Mouse (Mus musculus) erythroid progenitor cell, adult 5-6 weeks (primary cell): ENCODE data around the gene Rps26. TPM values are rescaled to one million over a fixed set of nuclear protein-coding genes. Genes with fewer than 3 reads are reported as not detected.
A peak's percentile ranks its signal among the peaks of the same experiment; 100 is the strongest.
"Not testable (repeated sequence)": the region's sequence is repeated elsewhere in the genome, so short reads cannot be mapped to it uniquely, and the experiment has no call there.

ENCODE experiments used
- ATAC-seq: replicated peaks from 2 replicates; pipeline ENCODE4 v1.8.0; 2016; ENCODE audit warnings: moderate number of reproducible peaks, mild to moderate bottlenecking, moderate TSS enrichment, inconsistent platforms; ENCODE audit not compliant: poor library complexity, low FRiP score, severe bottlenecking
- total RNA-seq, 2 experiments: library from RNA; stranded (forward) in 1 of 2; stranded (reverse) in 1 of 2; fragments of 150-400 nt in 1 of 2; fragments of 186-747, 209-891 nt in 1 of 2; gene quantifications; 2 replicates each; pipeline versions ENCODE4 v1.2.3 to v1.2.4; 2015 to 2017; ENCODE audit warnings: low replicate concordance in 2 of 2

The Rps26 gene
- total RNA-seq, 2 experiments from 2014 or later = 151 to 581 TPM

DNA sequence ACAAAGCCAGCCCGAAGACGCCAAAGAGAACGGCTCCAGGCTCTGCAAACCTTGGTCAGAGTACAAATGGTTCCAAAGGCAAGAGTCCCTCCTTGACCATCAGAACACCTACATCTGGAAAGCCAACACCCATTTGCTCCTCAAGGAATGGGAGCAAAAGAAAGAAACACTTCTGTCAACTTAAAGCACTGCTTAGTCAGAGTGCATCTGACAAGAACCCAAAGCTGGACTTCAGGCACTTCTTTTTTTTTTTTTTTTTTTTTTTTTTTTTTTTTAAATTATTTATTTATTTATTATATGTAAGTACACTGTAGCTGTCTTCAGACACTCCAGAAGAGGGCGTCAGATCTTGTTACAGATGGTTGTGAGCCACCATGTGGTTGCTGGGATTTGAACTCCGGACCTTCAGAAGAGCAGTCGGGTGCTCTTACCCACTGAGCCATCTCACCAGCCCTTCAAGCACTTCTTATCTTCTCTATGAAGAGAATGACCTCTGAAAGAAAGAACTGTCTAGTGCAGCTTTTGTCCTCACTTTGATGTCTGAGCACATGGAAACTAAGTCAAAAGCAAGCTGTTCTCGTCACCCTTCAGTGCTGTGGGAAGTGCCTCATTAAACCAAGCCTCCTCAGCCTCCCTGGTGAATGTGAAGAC, 10.6 kb downstream of the Rps26 start:
- not testable (repeated sequence) for ATAC-seq

DNA sequence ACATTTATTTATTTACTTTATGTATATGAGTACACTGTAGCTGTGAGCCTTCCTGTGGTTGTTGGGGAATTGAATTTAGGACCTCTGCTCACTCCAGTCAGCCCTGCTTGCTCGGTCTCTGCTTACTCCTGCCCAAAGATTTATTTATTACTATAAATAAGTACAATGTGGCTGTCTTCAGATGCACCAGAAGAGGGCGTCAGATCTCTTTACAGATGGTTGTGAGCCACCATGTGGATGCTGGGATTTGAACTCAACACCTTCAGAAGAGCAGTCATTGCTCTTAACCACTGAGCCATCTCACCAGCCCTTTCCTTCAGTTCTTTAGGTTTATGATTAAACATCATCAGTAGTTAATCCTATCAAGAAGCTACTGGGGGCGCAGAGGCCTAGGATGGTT, 11.6 kb downstream of the Rps26 start:
- no peak for ATAC-seq

DNA sequence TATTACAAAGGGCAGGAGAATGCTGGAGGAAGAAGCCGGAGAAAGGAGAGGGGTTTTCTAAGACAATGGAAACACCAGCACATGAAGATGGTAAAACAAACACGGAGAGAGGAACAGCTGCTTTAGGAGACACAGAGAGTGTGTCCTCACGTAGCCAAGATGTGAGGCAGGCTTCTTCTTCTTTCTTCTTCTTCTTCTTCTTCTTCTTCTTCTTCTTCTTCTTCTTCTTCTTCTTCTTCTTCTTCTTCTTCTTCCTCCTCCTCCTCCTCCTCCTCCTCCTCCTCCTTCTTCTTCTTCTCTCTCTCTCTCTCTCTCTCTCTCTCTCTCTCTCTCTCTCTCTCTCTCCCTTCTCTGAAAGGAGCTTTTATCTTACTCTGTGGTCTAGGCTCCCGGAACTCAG, 12.7 kb downstream of the Rps26 start:
- not testable (repeated sequence) for ATAC-seq

DNA sequence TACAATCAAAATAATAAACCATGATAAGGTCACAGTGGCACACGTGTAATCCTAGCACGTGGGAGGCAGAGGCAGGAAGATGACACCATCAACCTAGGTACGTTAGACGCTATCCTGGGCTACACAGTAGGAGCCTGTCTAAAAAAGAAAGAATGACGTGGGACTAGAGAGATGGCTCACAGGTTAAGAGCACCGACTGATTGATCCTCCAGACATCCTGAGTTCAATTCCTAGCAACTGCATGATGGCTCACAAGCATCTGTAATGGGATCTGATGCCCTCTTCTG, 13.4 kb downstream of the Rps26 start:
- ATAC-seq = peak; percentile 21; the same call in 1 of the 2 replicates

DNA sequence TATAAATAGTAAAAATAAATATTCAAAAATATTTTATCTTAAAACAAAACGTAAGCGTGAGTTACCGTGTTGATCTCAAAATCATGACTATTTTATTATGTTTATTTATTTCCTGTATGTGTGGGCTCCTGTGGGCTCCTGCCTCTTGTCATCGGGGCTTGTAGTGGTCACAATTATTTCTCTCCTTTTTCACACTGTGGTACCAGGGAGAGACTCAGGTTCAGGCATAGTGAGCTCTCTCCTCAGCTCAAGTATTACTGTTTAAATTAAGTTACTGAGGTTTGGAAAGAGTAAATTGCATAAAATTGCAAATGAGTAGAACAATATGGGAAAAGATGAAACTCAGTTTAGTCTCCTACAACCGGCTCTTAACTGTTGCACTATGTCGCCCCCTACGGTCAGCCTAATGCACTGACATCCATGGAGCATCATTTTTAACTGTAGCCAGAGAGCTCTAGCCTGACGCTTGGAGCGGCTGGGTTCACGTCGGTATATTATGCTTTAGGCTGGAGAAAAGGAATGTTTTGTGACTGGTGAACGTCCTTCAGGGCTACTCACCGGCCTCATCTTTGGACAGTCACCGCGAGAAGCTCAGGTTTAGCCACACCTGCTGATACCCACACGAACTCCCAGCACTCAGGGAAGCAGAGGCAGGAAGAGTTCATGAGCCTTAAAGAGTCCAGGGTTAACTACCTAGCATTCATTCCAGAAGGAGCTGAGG, 14.0 kb downstream of the Rps26 start:
- ATAC-seq = peak; percentile 98

DNA sequence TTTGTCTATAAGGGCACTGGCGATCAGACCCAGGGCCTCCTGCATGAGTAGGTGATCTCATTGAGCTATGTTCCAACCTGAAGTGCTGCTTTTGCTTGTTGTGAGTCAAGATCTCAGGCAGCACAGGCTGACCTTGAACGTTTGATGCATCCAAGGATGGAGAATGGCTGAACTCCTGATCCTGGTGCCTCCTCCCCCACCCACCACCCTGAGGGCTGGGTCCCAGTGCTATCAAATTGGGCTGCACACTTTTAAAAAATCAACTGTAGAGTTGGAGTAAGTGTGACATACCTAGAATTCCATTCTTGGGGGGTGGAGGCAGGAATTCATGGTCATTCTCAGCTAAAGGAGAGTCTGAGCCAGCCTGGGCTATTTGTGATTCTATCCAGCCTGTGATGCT, 20.1 kb downstream of the Rps26 start:
- no peak for ATAC-seq

DNA sequence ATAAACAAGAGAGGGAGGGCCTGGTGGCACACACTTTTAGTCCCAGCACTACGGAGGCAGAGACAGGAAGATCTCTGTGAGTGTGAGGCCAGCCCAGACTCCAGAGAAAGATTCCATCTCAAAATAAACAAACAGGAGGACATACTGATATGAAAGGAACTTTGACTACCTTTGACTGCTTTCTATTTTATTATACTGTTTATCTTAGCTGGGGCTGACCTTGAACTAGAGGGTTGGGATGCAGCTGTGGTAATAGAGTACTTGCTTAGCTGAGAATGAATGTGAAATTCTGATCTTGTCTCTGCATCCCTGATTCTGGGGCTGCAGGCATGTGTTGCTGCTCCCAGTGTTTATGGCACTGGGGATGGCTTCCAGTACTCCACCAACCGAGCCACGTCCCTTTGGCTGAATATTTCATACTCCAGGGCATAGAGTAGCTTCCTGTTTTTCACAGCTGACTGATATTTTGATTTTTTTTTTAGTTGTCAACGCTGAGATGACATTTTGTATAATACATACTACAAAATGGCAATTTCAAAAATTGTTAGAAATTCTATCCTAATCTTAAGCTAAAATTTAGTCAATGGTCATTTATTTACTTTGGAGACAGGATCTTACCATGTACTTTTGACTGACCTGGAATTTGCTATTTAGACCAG, 23.9 kb downstream of the Rps26 start:
- no peak for ATAC-seq

DNA sequence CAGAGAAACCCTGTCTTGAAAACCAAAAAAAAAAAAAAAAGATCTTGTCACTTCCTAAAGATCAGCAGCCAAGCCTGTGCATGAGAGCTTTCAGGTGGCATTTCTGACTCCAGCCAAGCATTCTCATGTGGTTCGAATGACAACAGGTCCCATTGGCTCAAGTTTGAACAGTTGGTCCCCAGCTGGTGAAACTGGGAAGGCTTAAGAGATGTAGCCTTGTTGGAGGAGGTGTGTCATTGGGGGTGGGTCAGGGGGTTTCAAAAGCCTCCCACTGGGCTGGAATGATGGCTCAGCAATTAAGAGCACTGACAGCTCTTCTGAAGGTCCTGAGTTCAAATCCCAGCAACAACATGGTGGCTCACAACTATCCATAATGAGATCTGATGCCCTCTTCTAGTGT, 25.0 kb downstream of the Rps26 start:
- no peak for ATAC-seq

DNA sequence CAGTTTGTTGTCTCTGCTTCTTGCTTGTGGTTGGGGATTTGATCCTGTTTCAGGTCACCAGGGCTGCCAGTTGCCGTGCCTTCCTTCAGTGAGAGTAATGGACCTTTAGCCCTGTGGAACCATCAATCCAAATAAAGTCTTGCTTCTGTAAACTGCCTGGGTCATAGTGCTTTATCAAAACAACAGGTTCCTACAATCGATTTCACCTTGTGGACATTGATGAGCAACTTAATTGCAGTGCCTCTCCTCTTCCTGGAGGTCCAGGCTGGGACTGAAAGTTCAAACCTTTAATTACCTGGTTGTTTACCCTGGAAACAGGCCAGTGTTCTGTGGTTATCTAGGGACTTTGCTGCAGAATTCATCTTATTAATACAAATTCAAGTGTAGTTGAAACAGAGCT, 28.1 kb downstream of the Rps26 start:
- no peak for ATAC-seq

DNA sequence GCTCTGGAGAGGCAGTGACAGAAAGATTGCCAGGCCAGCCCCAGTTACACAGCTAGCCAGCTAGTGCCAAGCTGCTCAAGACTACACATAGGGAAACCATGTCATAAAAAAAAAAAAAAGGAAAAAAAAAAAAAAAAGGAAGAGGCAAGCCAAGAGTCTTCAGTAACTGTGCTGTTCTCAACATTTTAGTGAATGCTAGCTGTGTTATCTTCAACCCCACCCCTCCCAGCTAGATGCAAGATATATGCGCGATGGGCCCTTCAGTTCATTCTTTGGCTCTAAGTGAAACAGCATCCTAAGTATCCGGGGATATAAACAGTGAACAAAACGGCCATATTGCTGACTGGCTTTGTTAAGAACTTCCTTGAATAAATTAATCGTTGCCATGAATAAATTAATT, 33.8 kb downstream of the Rps26 start:
- ATAC-seq = no peak

DNA sequence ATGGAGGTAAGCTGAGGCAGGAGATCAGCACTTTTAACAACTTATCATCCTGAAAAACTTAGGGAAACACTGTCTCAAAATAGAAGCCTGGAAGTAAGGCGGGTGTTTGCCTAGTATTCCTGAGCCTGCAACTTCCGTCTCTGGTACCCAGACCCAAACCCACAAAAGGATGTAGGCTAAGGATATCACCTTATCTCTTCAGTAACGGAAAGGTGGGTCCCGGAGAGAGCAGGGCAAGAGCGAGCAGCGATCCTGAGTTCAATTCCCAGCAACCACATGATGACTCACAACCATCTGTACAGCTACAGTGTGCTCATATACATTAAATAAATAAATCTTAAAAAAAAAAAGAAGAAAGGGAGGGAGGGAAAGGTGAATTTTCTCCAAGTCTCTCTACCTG, 35.1 kb downstream of the Rps26 start:
- no peak for ATAC-seq

DNA sequence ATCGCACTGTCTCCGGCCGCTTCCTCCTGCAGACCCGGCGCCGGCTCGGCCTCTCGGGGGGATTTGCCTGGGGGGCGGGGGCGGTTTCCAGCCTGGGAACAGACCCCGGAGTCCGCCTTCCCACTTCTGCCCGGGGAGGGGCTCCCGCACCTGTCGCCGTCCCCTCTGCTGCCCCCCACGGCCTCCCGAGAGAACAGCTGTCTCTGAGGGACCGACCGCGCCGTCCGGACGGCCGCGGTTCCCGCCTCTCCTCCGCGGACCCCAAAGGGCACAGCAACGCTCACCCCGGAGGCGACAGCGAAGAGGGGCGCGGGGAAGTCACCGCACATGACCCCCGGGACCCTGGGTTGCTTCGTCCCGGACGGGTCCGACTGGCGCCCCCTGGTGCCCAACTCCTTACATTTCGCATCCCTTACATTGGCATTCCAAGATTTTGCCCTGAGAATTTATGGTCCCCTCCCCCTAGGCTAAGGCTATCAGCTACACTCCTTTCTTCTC, 36.3 kb downstream of the Rps26 start:
- ATAC-seq = peak; percentile 67

DNA sequence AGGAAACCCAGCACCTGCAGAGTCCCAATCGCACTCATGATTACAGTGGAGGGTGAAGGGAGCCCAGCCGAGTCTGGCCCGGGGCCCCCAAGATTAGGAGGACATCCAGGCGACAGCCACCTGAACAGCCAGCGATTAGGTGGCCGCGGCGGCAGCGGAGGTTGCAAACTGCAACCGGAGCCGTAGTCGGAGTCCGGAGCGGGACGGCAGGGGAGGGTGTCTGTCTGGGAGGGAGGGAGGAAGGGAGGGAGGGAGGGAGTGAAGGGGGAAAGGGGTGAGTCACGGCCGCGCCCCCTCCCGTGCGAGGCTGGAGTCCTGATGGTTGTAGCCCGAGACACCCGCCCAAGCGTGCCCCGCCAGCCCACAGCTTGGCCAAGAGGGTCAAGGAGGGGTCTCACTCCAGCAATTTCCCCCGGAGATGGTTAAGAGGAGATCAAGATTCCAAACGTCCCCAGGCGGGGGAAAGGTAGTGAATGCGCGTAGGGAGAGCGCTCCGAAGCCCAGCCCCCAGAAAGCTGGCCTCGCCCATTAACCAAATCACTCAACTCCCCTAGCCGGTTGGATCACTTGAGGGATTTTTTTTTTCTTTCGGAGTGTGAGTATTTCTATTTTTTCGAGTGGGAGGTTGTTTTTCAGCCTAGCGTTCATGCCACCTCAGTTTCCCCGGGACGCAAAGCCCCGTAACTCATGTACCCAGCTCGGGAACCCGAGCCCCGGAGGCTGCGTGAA, 36.9 kb downstream of the Rps26 start, which contains the start of gene Erbb3:
Erbb3 (minus strand) TSS at position 189 of the 729 bp plus-strand sequence.
- 0 out of 2 replicates have a peak, but pooled peaks have one; percentile 31 for ATAC-seq

DNA sequence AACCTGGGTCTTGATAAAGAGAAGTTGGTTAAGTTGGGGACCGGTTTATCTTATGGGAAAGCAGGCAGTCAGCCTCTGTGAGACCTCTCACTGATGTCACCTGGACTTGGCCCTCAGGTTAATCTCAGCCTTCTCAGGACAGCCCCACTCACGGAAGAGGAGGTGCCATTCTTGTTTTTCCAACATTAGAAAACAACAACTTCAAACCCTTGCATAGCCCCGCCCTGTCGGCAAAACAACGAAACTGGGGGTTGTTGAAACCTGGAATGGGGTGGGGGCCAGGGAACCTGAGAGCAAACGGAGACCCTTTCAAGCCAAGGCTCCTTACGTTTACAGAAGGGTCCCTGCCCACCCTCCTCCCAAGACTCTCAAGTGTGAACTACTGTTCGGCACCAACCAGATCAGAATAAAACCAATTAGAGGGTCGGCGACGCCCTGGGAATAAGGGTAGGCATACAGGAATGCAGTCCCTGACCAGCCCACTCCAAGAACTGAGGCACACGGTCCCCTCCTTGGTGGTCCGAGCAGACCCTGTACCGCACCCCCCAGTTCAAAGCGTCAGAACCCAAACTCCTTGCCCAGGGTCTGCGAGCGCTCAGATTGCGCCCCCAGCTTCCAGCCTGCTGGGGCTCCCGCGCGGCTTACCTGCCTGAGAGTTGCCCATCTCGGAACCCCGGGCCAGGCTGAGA, 37.6 kb downstream of the Rps26 start:
- no peak for ATAC-seq

DNA sequence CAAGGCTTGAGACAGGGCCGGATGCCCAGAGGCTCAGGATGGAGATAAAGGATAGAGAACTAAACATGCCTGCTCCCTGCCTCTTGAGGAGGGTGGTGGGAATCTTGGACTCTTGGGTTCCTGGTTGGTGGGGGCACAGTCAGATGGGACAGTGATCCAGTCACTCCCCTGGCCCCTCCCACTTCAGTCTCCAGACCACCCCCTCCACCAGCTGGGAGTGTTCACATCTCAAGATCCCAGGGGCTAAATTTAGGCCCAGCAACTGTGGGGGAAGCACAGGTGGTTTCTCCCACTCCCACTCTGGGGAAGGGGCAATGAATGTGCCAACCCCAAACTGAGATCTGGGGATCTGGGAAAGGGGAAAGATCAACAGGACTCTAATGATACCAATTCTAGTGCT, 38.4 kb downstream of the Rps26 start:
- no peak for ATAC-seq

DNA sequence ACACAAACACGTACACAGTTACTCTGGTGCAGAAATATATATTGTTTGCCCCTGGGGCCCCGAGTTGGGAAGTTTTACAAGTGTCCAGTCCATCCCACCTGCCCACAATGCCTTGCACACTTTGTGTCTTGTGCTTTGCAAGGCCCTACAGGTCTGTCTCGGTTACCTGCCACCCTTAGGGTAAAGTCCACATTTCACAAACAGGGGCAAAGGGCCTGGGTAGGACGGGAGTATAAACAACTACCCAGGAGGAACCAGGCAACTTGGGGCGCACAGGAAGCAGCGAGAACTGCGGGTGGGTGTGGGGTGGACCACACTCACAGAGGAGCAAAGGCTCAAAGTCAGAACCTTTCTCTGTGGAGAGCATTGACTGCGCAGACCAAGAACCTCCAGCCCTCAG, 38.9 kb downstream of the Rps26 start:
- ATAC-seq = no peak

DNA sequence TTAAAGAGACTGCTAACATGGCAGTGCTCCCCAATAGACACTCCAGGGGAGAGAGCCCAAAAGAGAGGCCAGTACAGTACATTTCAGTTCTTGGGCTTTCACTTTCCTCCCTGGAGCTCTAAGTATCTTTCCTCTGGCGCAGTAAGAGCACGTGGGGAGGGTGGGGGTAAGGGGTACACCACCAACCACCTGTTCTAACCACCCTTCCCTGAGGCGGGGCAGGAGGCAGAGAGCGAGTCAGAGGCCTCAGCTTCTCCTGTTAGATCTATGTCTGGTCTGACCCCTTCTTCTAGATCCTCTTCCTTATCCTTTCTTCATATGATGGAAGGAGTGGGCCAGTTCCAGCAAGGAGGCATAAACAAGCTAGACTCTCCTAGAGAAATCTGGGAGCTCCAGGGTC, 39.4 kb downstream of the Rps26 start:
- no peak for ATAC-seq

DNA sequence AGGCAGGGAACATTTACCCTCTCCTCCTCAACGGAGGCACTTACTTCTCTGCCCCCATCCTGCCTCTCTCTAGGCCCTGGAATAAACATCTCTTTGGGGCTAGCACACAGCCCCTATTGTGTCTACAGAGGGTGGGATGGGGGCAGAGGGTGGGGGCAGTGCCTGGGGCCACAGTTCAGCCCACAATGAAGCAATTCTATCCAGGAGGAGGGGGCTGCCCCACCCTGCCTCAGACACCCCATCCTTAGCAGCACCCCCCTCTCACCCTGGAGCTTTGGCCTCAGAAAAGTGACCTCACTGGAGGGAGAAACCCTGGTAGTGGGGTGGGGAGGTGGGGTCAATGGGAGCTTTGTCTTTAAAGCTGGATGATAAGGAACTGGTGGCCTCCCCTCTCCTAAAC, 40.0 kb downstream of the Rps26 start:
- ATAC-seq = no peak

DNA sequence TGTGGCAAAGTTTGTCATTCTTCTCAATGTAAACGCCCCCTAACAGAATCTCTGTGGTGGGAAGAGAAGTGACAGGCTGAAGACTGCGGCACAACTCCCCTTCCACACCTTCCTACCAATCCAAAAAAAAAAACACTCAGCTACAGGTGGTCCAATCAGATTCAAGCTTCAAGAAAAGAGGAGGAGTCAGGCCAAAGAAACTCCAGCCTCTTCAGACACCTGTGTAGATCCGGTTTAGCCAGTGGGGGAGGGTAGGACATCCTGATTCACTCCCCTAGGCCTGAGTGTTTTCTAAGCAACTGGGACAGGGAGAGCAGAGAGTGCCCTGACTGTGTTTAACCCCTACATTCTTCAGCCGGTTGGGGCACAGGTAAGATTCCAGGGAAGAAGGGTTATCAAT, 42.2 kb downstream of the Rps26 start:
- no peak for ATAC-seq

DNA sequence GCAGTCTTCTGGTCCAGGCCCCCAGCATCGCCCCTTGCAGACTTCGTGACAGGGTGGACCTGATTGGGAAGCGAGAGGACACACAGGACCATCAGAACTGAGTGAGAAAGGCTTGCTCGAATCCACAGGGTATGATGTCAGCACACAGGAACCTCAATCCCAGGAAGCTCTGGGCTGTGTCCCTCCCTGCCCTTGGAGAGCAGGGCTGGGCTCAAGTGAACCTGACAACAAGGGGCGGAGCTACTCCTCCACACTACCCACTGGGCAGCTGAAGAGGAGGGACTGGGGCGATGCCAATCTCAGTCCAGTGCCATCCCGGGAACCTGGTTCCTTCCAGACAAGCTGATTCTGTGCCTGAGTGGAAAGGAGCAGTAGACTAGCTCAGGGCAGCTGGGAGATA, 42.9 kb downstream of the Rps26 start:
- no peak for ATAC-seq
